Mouse (Mus musculus): ENCODE data around the gene Derl2.
A peak's percentile ranks its signal among the peaks of the same experiment; 100 is the strongest.

Derl2 gene

GRCm38 (mm10) chr11:70982030-70982429 lies 37.6 kb downstream of the Derl2 start:
- no peak for DNase-seq (ENCODE audit: low spot score in 2 of 2)

GRCm38 (mm10) chr11:70980751-70981510 lies 38.7 kb downstream of the Derl2 start:
- DNase-seq (ENCODE audit: low spot score in 2 of 2), result no peak

GRCm38 (mm10) chr11:70980232-70980631 lies 39.4 kb downstream of the Derl2 start:
- DNase-seq (ENCODE audit: low spot score in 2 of 2), result no peak

- DNase-seq (ENCODE audit: low spot score in 2 of 2), result no peak
These were observed 42.3 kb downstream of the Derl2 start for GRCm38 (mm10) chr11:70977293-70977692.

- no peak for DNase-seq (ENCODE audit: low spot score in 2 of 2)
These were observed 44.4 kb downstream of the Derl2 start for GRCm38 (mm10) chr11:70975193-70975592.

GRCm38 (mm10) chr11:70973947-70974346 lies 45.7 kb downstream of the Derl2 start:
- no peak for DNase-seq (ENCODE audit: low spot score in 2 of 2)

- DNase-seq (ENCODE audit: low spot score in 2 of 2), result no peak
These were observed 47.1 kb downstream of the Derl2 start for GRCm38 (mm10) chr11:70972586-70972985.

GRCm38 (mm10) chr11:70970560-70971540 lies 48.8 kb downstream of the Derl2 start:
- DNase-seq (ENCODE audit: low spot score in 2 of 2), result peak in 1 of 2 experiments; percentile 16

GRCm38 (mm10) chr11:70969821-70970559 lies 49.7 kb downstream of the Derl2 start, which contains the start of the genes Nup88 and Rpain:
Gene Nup88 (minus strand): TSS chr11:70969973.
Gene Rpain (plus strand): TSS chr11:70970213.
- DNase-seq (ENCODE audit: low spot score in 2 of 2), result peak; percentile 83 to 86

- DNase-seq (ENCODE audit: low spot score in 2 of 2), result no peak
These were observed 50.3 kb downstream of the Derl2 start for GRCm38 (mm10) chr11:70969271-70969794.

- no peak for DNase-seq (ENCODE audit: low spot score in 2 of 2)
These were observed 55.3 kb downstream of the Derl2 start for GRCm38 (mm10) chr11:70964222-70964907.

GRCm38 (mm10) chr11:70960786-70961554 lies 58.7 kb downstream of the Derl2 start:
- no peak for DNase-seq (ENCODE audit: low spot score in 2 of 2)
